Mouse (Mus musculus): ENCODE data around the gene Adgrl2. TPM values are rescaled to one million over a fixed set of nuclear protein-coding genes. Genes with fewer than 3 reads are reported as not detected.

The Adgrl2 gene
- total and polyA plus RNA-seq, 2 experiments from 2014 or later = 26.6 to 32.7 TPM

DNA sequence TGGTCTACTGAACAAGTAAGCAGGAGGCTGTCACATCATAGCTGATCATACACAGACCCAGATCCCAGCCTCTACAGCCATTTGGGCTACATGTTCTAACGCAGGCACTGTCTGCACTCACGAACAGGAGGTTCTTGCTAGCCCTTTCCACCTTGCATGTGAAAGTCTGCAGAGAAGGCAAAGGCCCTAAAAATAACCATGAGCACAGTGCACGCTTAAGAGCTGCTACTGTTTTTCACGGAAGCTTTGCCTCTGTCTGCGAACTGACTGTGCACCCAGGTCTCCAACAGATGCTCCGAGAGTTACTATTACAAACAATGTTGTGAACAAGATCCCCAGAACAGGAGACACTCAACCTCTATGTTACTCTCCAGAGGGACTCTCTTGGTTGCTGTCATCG, 124.3 kb downstream of the Adgrl2 start:
- TF ChIP-seq CTCF (IDR thresholded peaks at IDR 0.05; ENCODE audit: low read depth) (no peak), EP300 (IDR thresholded peaks at IDR 0.05; ENCODE audit: low read depth) (no peak)
- peak overlapping the region; percentile 11; the same call in 1 of the 2 replicates for H3K4me2 ChIP-seq (ENCODE audit: low read depth, low read length)
- no peak overlapping the region for H3K9ac ChIP-seq (replicated peaks; ENCODE audit: low read depth, low read length)
- H3K27ac ChIP-seq (ENCODE audit: low read depth) = peak overlapping the region; percentile 23; the same call in 1 of the 2 replicates
- H3K9me3 ChIP-seq (replicated peaks; ENCODE audit: control insufficient read depth, low read length) = no peaks in the 10 kb centered on the region
- ATAC-seq (ENCODE audit: insufficient read depth, low read depth) (peak; percentile 39), DNase-seq (ENCODE audit: low spot score) (peak; percentile 38)
- no peaks in the 10 kb centered on the region for H3K27me3 ChIP-seq (ENCODE audit: control insufficient read depth, insufficient read depth, low read length)
- no peak overlapping the region for H3K4me3 ChIP-seq (ENCODE audit: low read depth, low read length)
- peaks cover 7% of the 10 kb centered on the region for H3K4me1 ChIP-seq (ENCODE audit: control insufficient read depth, insufficient read depth)
- 37% methylated on average over 7 of the region's 7 CpGs for WGBS
- H3K36me3 ChIP-seq (replicated peaks; ENCODE audit: control insufficient read depth, insufficient read depth, low read length) = peaks cover 10% of the 10 kb centered on the region

DNA sequence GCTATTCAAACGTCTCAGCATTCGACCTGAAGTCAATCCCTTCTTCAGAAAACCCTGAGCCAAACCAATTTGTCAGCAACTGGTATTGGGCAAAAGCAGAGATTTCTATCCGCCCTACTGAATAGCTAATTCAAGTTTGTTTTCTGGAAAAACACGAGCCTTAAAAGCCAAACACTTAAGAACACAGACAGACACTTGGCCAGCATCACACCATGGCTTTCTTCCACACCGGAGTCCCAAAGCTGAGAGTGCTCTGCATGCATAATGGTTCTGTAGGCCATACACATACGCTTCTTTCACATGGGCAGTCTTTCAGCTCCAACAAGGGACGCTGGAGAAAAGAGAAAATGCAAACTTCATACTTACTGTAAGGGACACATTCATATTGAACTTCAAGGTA, 125.1 kb downstream of the Adgrl2 start:
- Histone ChIP-seq H3K36me3 (replicated peaks; ENCODE audit: control insufficient read depth, insufficient read depth, low read length) (peaks cover 10% of the 10 kb centered on the region), H3K4me2 (ENCODE audit: low read depth, low read length) (no peak overlapping the region), H3K4me3 (ENCODE audit: low read depth, low read length) (no peak overlapping the region), H3K4me1 (ENCODE audit: control insufficient read depth, insufficient read depth) (peaks cover 7% of the 10 kb centered on the region), H3K9me3 (replicated peaks; ENCODE audit: control insufficient read depth, low read length) (no peaks in the 10 kb centered on the region), H3K9ac (replicated peaks; ENCODE audit: low read depth, low read length) (no peak overlapping the region), H3K27ac (ENCODE audit: low read depth) (no peak overlapping the region), H3K27me3 (ENCODE audit: control insufficient read depth, insufficient read depth, low read length) (no peaks in the 10 kb centered on the region)
- ATAC-seq (ENCODE audit: insufficient read depth, low read depth) = no peak
- TF ChIP-seq CTCF (IDR thresholded peaks at IDR 0.05; ENCODE audit: low read depth) (no peak), EP300 (IDR thresholded peaks at IDR 0.05; ENCODE audit: low read depth) (no peak)
- no peak for DNase-seq (ENCODE audit: low spot score)
- WGBS = 73% methylated on average over 7 of the region's 7 CpGs

DNA sequence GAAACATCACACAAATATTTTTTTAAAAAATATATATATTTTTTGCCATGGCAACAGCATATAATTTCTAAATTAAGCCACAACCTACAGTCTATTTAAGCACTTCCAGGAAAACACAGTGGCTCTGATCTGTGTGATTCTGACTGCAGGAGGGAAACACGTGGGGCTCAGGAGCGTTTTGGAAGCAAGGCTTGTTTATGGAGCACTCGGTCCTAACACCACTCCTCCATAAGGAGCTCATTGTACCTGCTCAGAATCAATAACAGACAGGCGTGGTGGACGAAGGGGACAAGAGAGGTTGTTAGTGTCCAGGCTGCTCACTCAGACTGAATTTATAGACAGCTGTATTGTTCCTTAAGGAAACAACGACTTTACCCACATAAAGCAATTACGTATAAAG, 128.5 kb downstream of the Adgrl2 start:
- Histone ChIP-seq H3K9me3 (replicated peaks; ENCODE audit: control insufficient read depth, low read length) (no peaks in the 10 kb centered on the region), H3K4me2 (ENCODE audit: low read depth, low read length) (no peak overlapping the region), H3K27me3 (ENCODE audit: control insufficient read depth, insufficient read depth, low read length) (no peaks in the 10 kb centered on the region), H3K4me1 (ENCODE audit: control insufficient read depth, insufficient read depth) (peaks cover 7% of the 10 kb centered on the region), H3K27ac (ENCODE audit: low read depth) (no peak overlapping the region), H3K9ac (replicated peaks; ENCODE audit: low read depth, low read length) (no peak overlapping the region), H3K36me3 (replicated peaks; ENCODE audit: control insufficient read depth, insufficient read depth, low read length) (peaks cover 34% of the 10 kb centered on the region), H3K4me3 (ENCODE audit: low read depth, low read length) (no peak overlapping the region)
- TF ChIP-seq CTCF (IDR thresholded peaks at IDR 0.05; ENCODE audit: low read depth) = no peak
- TF ChIP-seq EP300 (IDR thresholded peaks at IDR 0.05; ENCODE audit: low read depth) = no peak
- WGBS = 78% methylated on average over 7 of the region's 7 CpGs
- no peak for ATAC-seq (ENCODE audit: insufficient read depth, low read depth)
- no peak for DNase-seq (ENCODE audit: low spot score)

DNA sequence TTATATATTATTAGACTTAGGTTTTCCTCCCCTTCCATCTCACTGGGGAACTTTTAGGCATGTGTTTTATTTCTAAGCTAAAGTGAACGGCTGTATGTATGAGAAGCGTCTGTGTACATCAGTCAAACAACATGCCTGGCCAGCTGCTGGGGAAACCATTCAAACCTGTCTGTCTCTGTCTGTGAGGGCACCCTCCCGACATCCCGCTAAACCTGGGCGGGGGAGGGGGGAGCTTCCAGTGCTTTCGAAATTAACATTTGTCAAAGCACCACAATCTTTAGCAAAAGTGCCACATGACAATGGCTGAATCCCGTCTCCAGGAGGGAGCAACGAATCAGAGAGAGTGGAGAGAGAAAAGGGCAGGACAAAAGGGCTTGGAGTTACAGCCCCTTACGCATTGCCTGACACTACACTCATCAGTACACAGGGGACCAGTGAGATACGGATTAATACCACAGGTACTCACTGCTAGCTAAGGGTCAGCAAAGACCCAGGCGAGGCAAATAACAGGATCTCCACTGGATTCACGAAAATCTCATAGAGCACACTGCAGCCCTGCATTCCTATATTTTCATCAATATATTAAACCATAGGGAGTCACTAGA, 135.9 kb downstream of the Adgrl2 start:
- no peak overlapping the region for H3K4me2 ChIP-seq (ENCODE audit: low read depth, low read length)
- no peak overlapping the region for H3K27ac ChIP-seq (ENCODE audit: low read depth)
- DNase-seq (ENCODE audit: low spot score) = no peak
- WGBS = 51% methylated on average over 12 of the region's 12 CpGs
- H3K9ac ChIP-seq (replicated peaks; ENCODE audit: low read depth, low read length) = no peak overlapping the region
- no peaks in the 10 kb centered on the region for H3K9me3 ChIP-seq (replicated peaks; ENCODE audit: control insufficient read depth, low read length)
- ATAC-seq (ENCODE audit: insufficient read depth, low read depth) = no peak
- no peak overlapping the region for H3K4me3 ChIP-seq (ENCODE audit: low read depth, low read length)
- H3K4me1 ChIP-seq (ENCODE audit: control insufficient read depth, insufficient read depth) = no peaks in the 10 kb centered on the region
- H3K27me3 ChIP-seq (ENCODE audit: control insufficient read depth, insufficient read depth, low read length) = no peaks in the 10 kb centered on the region
- TF ChIP-seq CTCF (IDR thresholded peaks at IDR 0.05; ENCODE audit: low read depth) = no peak
- no peak for TF ChIP-seq EP300 (IDR thresholded peaks at IDR 0.05; ENCODE audit: low read depth)
- peaks cover 36% of the 10 kb centered on the region for H3K36me3 ChIP-seq (replicated peaks; ENCODE audit: control insufficient read depth, insufficient read depth, low read length)

DNA sequence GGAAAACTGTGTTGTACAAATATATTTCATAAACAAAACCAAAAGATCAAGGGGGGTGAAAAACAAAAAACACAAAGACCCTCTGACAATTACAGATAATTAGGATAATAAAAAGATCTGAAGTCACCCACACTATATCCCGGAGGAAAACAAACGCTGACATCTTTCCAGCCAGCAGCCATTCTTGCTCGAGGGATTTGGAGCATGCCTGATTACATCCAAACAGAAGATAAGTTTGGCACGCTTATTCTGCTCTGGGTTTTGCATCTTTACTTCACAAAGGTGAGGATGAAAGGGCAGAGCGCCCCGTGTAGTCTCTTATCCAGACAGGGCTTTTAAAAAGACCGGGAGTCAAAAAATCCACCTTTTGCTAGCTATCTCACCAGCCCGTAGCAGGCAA, 137.0 kb downstream of the Adgrl2 start:
- Histone ChIP-seq H3K9me3 (replicated peaks; ENCODE audit: control insufficient read depth, low read length) (no peaks in the 10 kb centered on the region), H3K4me3 (ENCODE audit: low read depth, low read length) (no peak overlapping the region), H3K27ac (ENCODE audit: low read depth) (no peak overlapping the region), H3K27me3 (ENCODE audit: control insufficient read depth, insufficient read depth, low read length) (no peaks in the 10 kb centered on the region), H3K4me2 (ENCODE audit: low read depth, low read length) (no peak overlapping the region), H3K36me3 (replicated peaks; ENCODE audit: control insufficient read depth, insufficient read depth, low read length) (peaks cover 37% of the 10 kb centered on the region), H3K4me1 (ENCODE audit: control insufficient read depth, insufficient read depth) (no peaks in the 10 kb centered on the region), H3K9ac (replicated peaks; ENCODE audit: low read depth, low read length) (no peak overlapping the region)
- WGBS = 39% methylated on average over 8 of the region's 8 CpGs
- DNase-seq (ENCODE audit: low spot score) (no peak), ATAC-seq (ENCODE audit: insufficient read depth, low read depth) (no peak)
- TF ChIP-seq CTCF (IDR thresholded peaks at IDR 0.05; ENCODE audit: low read depth) = no peak

DNA sequence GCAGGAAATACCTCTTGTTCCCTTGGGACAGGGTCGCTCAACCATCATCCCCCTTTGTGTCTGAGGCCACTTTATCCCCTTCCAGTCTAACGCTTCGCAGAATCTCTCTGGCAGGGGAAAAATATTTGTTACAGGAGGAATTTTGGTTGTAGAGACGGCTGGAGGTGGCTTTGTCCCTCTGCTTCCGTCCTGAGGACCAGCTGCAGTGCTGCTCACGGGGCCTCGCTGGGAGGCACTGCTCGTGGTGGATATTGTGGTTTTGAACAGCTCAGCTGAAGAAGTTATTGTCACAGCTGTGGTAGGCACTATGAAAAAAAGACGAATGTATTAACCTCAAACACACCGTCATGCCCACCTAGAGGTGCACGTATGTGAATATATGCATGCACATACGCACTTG, 137.8 kb downstream of the Adgrl2 start:
- Histone ChIP-seq H3K36me3 (replicated peaks; ENCODE audit: control insufficient read depth, insufficient read depth, low read length) (peaks cover 40% of the 10 kb centered on the region), H3K4me3 (ENCODE audit: low read depth, low read length) (no peak overlapping the region), H3K4me2 (ENCODE audit: low read depth, low read length) (no peak overlapping the region), H3K27me3 (ENCODE audit: control insufficient read depth, insufficient read depth, low read length) (no peaks in the 10 kb centered on the region), H3K27ac (ENCODE audit: low read depth) (no peak overlapping the region), H3K4me1 (ENCODE audit: control insufficient read depth, insufficient read depth) (no peaks in the 10 kb centered on the region), H3K9ac (replicated peaks; ENCODE audit: low read depth, low read length) (no peak overlapping the region), H3K9me3 (replicated peaks; ENCODE audit: control insufficient read depth, low read length) (no peaks in the 10 kb centered on the region)
- ATAC-seq (ENCODE audit: insufficient read depth, low read depth) (no peak), DNase-seq (ENCODE audit: low spot score) (no peak)
- WGBS = 68% methylated on average over 12 of the region's 12 CpGs
- no peak for TF ChIP-seq EP300 (IDR thresholded peaks at IDR 0.05; ENCODE audit: low read depth)
- TF ChIP-seq CTCF (IDR thresholded peaks at IDR 0.05; ENCODE audit: low read depth) = no peak
